Mouse (Mus musculus) activated CD4-positive, CD25-positive, alpha-beta regulatory T cell, adult 4 months (primary cell): ENCODE data around the gene Cth. TPM values are rescaled to one million over a fixed set of nuclear protein-coding genes. Genes with fewer than 3 reads are reported as not detected.

Experiments used
- ATAC-seq: one replicate; pipeline ENCODE4 v1.8.0; 2017
- polyA plus RNA-seq, 2 experiments: library from polyadenylated mRNA; unstranded; fragments of 100-300 nt; shearing (Covaris generic); gene quantifications; one replicate each; pipeline ENCODE4 v1.2.1; 2017

Cth gene
- polyA plus RNA-seq, 2 experiments from 2014 or later, result 0.49 TPM; not detected in 1

DNA sequence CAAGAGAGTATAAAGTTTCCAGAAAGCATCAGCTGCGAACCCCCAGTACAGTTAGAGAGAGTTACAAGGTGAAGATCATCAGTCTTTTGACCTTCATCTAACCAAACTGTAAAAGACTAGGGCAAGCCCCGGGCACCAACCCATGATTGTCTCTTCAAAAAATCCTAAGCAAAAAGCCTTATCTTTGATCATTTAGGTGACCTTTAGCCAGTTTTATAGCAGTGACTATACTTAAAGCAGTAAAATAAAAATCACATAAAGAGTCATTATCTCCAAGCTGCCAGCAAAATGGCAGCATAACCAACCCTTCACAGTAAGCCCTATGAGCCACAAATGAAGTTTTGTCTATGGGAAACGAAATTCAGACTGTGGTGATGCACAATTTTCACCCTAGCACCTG, 14.6 kb downstream of the Cth start:
- ATAC-seq, result no peak

DNA sequence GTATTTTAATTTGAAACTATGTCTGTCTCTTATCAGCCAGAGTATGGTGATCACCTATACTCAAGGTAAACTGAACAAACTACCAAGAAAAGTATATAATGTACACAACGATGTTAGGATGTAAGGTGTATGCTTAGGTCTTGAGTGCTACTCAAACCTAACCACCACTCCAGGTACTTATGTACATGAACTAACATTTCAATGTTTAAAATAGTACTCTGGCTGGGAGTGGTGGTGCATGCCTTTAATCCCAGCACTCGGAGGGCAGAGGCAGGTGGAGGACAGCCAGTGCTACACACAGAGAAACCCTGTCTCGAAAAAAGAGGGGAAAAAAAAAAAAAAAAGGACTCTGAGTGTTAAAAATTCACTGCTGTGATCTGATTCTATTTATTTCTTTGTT, 16.7 kb downstream of the Cth start:
- no peak for ATAC-seq

DNA sequence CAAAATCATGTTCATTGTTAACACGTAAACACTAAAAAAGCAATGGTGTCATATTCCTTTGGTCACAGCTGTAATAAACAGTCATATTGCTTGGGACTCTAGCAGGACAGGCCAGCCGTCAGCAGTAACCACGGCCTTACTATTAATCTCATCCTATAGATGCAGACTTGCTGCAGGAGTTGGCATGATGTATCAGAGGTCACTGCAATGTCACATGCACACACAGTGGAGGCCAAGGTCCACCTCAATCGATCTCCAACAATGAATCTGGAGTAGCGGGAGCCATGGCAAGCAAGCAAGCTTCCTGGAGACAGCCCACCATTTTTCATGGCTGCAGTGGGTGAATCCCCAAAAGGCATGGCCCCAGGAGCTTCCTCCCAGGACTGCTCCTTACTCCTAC, 23.2 kb downstream of the Cth start:
- ATAC-seq, result no peak

DNA sequence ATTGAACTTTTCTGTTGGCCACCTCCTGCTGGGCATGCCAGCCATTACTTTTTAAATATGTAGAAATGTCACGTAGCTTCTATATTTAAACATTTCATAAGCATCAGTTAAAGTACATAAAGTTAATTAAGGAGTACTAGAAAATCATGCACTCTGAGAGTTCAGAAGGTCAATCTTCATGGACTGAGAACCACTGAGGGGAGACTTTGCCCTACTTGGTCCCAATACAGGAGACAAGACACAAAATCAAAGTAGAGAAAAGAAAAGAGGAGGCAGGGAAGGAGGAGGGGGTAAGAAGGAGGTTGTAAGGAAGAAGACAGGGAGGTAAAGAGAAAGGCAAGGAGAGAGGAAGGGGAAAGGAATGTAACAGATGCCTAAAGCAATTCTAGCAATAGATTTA, 24.9 kb downstream of the Cth start:
- no peak for ATAC-seq

DNA sequence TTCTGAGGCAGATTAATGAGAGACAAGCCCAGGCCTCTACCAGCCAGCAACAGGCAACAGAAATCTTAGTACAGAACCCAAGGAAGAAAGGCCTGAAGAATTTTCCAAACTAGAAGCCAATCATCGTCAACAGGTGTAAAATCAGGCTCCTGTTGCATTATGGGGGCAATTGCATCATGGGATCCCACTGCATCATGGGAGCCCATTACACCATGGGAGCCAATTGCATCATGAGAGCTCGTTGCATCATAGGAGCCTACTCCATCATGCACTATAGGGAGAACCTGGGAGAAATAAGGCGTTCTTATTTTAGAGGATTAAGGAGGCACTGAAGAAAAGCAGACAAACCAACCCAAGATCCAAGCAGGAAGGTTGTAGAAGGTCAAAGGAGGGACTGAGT, 27.2 kb downstream of the Cth start:
- ATAC-seq, result no peak

DNA sequence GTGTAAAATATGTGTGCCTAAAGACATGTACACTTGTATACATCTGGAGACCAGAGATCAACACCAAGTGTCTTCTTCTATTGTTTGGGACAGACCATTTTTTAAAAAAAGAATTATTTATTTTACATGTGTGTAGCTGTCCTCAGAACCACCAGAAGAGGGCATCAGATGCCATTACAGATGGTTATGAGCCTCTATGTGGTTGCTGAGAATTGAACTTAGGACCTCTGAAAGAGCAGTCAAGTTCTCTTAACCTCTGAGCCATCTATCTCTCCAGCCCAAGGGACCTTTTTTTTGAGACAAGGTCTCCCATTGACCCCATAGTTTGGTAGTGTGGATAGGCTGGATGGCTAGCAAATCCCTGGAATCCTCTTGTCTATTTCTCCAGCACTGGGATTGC, 33.1 kb downstream of the Cth start:
- ATAC-seq, result no peak

DNA sequence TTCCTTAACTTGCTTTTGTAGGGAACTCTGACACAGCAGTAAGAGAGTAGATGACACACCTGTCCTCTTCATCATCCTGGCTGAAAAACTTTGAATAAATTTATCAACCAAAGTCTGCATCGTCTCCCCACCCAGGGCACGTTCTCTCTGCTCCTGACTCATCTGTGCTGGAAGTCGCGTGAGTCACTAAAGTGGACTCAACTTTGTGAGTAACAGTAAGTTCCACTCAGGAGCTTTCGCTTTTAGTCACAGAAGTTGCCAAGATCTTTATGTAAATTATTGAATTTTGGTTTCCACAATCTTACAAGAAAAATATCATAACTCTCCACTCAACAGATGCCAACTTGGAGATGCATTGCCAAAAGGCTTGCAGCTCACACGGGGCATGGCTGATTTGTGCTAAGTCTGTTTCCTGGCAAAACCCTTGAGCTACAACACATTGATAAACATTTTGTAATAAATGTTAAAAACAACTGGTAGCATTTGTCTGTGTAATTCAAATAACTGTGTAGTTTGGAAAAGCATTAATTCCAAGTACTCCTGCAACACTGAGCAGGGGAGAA, 40.7 kb downstream of the Cth start:
- ATAC-seq, result no peak

DNA sequence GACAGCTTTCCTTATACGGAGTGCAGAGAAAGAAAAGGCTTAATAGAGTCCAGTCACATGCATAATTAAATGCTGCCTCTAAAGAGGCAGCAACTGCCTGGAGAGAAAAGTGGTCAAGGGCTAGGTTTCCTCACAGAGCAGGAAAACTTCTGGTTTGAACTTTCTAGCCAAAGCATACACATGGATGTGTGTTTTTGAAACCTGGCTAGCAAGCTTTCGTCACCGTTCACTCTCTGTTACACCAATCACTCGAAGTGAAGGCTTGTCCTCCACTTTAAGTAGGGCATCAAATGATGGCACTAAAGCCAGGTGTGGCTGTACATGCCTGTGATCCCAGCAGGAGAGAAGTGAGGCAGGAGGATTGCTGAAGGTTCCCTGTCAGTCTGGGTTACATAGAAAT, 41.8 kb downstream of the Cth start:
- ATAC-seq, result no peak

DNA sequence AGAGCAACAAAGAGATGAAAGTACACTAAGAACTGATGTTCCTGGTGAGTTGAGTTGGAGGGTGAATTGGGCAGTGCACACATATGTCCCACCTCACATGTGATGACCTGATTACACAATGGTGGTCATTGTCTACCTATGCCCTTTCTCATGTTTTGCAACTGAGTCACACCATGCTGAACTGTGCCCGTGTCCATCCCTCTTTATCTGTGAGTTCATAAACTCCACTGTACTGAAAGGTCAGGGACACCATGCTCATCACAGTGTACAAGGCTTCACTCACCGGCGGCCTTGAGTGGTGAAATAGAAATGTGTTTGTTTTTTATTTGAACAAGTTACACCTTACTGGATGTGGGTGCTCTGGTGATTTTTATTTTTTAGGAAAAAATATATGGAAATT, 42.9 kb downstream of the Cth start:
- ATAC-seq, result no peak

DNA sequence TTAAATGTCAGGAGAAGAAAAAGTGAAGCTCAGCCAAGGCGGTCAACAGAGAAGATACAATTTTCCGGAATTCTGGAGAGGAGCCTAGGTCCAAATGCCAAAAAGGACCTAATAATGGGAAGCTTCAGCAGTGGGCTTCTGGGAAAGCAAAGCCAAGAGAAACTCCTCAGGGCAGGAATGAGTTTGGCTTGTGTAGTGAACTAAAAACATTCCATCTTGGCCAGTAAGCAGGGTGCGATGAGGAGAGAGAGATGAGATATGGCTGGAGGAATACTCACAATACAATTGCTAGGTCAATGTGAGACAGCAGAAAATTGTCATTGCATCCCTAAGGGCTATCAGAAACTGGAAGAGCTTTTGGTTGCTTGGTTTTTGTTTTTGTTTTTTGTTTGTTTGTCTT, 43.9 kb downstream of the Cth start:
- ATAC-seq, result no peak

DNA sequence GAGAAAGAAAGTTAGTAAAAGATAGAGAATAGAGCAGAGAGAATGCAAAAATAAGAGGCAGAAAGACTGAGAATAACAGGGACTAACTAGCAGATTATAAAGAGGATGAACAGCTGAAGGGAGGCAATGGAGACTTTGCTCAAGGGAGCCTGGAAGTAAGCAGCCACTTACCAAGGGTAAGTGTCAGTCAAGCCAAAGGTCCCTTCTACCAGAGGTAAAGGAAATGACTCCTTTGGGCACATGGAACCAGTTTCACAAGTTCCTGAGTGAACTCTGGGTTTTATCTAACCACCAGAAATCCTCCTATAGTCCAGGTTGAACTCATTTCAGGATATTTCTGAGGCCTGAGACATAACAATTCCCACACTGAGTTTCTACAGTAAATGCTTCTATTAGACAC, 47.0 kb downstream of the Cth start:
- no peak for ATAC-seq

DNA sequence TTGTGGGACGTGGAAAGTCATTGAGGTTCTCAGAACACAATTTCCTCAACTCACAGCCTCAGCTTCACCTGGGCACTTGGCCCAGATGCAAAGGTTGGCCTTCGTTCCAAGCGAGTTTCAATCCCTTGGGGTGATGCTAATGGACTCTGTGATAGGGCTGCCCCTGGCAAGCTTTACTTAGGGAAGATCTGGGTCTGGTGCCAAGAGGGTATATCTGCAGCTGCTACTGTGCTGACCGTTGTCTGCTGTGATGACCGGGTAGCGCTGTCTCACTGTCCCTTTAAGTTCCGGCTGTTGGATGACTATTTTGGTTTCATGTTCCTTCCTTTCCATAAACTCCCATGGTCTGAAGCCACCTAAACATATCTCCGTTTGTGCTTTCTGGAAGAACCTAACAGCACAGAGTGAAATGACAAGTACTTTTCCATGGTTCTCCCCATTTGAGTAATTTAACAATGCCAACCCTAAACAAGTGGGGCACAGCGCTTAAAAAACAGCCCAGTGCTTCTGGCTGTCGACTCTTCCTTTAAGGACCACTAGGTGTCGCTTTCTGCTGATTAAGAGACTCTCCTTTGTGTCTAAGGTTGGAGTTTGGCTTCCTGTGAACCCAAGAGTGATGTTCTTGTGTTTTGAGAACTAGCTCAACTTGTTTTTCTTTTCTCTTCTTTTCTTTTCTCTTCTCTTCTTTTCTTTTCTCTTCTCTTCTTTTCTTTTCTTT, 48.3 kb downstream of the Cth start:
- peak; percentile 61 for ATAC-seq

DNA sequence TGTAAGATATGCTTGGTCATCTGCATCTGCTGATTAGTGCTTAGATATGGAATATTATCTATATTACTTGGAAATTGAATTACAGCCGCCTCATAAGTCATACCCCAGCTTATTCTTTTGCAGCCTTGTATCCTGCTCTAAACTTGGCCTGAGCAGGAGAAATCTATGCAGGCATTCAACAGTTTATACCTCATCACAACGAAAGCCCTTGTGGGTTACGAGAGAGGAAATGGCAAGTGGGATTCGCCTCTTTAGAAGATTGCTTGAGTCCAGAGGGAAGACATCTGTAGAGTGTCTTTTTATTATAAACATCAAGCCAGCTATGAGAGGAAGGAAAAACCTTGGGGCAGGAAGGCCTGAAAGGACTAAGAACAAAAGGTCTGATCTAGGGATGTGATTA, 52.0 kb downstream of the Cth start:
- ATAC-seq, result no peak

DNA sequence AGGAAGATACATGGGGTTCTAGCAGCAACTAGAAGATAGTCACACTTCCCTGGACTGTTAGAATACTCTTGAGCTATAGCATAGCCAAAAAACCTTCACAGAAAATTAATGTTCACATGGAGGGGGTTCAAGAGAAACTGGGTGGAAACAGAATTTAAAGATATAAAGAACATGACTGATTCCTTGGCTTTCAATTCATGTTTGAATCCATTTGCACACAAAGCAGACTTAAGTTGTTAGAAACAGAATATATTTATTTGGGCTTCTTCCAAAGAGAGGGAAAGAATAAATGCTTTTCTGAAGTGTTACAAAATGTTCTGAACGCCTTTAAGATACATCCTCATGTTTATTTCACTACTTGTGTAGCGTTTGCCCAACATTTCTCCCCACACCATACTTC, 57.0 kb downstream of the Cth start:
- no peak for ATAC-seq

DNA sequence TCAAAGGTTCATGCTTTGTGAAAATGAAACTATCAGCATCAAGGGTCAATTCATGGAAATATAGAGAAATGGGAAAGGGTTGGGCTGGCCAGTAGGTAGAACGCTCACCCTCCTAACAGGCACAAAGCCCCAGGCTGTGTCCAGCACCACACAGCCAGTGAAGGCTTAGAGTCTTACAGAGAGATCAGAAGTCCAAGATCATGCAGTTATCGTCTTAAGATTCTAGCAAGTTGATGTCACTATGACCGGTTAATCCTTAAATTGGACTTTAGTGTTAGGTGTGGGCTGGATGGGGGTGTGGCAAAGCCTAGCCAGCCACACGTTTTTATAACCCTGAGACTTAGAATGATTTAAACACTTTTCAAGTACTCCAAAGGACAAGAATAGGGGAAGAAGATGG, 58.6 kb downstream of the Cth start:
- ATAC-seq, result no peak

DNA sequence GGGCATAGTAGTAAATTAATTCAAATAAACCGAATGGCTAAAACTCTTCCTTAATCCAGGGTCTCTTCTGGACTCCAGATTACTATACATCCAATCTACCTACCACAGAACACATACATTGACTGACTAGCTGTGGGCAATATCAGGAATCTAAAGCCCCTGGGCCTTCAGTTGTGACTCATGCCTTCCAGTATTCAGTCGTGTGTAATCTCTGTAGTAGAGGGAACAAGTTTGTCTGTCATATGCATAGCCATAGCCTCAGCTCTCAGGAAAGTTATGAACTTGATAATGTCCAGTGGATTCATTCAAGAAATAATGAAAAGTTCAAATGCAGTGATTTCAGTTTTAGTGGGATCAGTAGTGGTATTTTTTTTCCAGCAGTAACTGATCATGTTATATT, 59.0 kb downstream of the Cth start:
- ATAC-seq, result no peak

DNA sequence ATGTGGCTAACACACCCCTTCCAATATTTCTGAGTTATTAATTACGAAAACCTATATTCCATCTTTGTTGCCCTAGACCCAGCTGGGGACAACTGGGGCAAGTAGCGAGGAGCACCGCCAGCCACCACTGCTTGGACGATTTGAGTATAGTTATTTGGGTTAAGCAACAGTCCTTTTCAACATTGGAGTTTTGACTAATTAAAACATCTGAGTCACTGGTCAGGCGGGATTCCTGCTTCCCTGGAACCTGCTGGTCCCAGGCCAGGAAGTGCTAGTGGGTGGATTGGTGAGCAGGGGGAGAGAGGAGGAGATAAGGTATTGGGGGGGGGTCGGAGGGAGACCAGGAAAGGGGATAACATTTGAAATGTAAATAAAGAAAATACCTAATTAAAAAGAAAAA, 59.4 kb downstream of the Cth start:
- ATAC-seq, result no peak

DNA sequence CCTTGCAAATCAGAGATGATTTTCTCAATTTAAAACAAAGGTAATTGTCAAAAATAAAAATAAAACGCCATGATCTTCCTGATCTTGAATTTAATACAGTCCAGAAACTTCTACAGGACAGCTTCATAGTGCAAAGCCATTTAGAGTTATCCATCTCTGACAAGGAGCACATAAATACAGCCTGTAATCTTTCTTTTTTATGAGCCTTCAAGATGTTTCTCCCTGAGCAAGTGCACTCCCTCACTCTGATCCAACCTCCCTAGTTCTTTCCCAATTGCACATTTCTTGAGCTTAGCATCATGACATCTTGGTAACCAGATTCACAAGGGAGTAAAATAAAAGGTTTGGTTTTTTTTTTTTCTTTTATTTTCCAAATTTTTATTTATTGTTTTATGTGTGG, 72.1 kb downstream of the Cth start:
- no peak for ATAC-seq

DNA sequence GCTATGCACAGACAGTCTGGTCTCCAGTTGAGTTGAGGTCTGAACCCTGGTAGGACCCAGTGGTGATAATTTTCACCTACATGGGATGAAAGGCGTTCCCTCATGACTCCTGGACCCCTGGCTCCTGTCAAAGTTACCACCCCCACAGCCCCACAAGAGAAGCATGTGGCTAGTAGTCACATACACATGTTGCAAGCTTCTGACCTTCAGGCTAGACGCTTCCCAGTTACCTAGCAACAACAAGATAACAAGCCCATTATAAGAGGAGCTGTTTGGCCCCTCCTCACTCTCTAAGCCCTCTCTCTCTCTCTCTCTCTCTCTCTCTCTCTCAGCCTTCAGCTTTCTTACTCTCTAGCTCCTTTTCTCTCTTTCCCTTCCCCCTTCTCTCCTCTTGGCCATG, 76.4 kb downstream of the Cth start:
- ATAC-seq, result no peak

DNA sequence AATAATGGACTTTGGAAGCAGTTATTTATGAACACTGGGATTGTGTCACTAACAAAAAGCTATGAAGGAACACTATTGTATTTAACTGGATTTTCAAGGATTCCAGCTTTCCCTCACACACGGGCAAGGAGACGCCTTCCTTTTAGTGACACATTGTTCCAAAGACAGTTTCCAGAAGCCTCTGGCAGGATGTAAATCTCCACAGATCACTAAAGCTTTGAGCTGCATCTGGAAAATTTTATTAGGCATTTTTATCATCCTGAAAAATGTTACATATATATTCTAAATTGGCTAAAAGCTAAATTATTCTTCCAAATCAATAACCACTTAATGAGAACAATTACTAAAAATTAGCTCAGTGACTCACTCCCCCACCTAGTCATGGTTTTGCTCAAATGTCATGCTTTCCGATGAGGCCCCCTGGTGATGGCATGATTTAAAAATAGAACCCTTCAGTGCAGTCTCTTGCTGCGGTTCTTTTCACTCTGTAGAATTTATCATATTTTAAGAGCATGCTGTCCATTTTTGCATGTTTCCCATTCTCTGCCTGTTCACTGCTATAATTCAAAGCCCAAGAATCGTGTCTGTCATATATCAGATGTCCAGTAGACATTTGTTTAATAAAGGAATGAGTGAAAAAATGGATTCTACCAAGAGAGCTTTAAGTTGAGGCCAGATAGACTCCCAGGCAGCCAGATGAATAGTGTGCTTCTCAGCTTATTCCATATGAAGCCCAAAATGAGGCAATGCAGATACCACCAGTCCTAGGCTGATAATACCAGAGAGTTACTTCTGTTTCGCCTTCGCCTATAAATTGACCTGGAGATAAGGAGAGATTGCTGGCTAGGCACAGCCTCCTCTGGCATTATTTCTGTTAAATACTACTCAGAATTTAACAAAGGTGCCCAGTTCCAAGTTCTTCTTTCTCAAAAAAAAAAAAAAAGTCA, 77.3 kb downstream of the Cth start:
- no peak for ATAC-seq
